Mouse (Mus musculus): Measurements from ENCODE around the gene Rragc. TPM values are rescaled to one million over a fixed set of nuclear protein-coding genes. Genes with fewer than 3 reads are reported as not detected.

Gene Rragc
- polyA plus RNA-seq (2015; fragmentation: Nextera tagmentation; extraction: Ambion mirVana), result 46.3 and 47.0 TPM in 2 replicates

DNA sequence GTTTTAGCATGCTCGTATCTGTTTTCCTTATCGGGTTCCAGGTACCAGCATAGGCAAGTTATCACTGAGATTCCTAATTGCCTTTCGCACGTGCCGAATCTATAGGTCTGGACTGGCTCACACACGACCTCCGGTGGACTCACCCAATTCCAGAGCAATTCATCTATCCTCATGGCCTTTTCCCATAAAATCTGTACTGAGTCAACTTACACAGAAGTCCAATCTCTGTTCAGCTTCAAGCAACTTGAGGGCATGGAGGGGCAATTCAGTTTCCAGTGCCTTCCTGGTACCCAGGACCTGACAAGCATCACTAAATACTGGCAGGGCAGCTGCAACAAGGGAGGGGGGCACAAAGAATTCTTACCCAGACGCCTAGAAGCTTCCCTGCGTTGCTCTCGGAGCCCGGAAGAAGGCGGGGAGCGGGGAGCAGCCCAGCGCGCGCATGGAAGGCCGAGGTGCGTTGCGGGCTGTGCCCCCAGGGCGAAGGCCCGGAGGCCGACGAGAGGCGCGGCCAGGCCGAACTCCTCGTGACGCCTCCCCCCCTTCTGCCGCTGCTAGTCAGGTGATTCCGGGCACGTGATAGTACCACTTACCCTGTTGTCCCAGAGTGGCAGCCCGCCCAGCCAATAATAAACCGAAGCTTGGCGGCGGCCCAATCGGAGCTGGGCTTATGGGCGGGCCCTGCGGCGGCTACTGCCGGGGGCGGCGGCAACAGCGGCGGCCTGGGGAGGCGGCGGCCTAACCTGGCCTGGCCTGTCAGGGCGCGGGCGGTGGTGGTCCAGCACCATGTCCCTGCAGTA lies at the start of gene Rragc:
TSS of gene Rragc (plus strand) at position 699 of the 800 bp plus-strand sequence.
- Histone ChIP-seq H3K4me1 (replicated peaks) (peaks cover 29% of the 10 kb centered on the region), H3K4me2 (peak within 1 kb of the TSS; percentile 87), H3K27ac (peak within 1 kb of the TSS; percentile 91), H3K27me3 (no peaks in the 10 kb centered on the region), H3K36me3 (peaks cover 34% of the 10 kb centered on the region), H3K9ac (peak within 1 kb of the TSS; percentile 99), H3K4me3 (peak within 1 kb of the TSS; percentile 100), H3K9me3 (no peaks in the 10 kb centered on the region)
- 2% methylated on average over 48 of the region's 49 CpGs for WGBS
- peak; percentile 99 for ATAC-seq (ENCODE audit: low FRiP score)

DNA sequence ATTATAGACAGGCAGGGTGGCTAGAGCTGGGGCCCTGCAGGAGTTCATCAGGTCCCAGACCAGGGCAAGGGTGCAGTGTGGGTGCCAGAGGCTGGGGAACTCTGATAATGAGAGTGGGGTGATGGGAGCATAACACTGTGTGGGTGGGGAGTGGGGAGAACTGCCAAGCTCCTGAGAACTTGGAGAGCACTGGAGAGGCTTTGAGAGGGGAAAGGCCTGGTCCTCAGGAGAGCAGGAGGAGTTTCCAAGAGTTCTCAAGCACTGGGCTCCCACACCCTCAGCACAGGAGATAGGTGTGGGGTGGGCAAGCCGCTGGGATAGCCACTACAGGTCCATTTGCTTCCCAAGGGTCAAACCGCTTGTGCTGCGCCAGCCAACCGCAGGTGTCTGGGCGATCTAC lies 23.5 kb upstream of the Rragc start:
- H3K9ac ChIP-seq, result no peak overlapping the region
- ATAC-seq (ENCODE audit: low FRiP score), result no peak
- no peaks in the 10 kb centered on the region for H3K27me3 ChIP-seq
- H3K27ac ChIP-seq, result no peak overlapping the region
- H3K9me3 ChIP-seq, result no peaks in the 10 kb centered on the region
- no peak overlapping the region for H3K4me2 ChIP-seq
- WGBS, result 87% methylated on average over 5 of the region's 5 CpGs
- no peaks in the 10 kb centered on the region for H3K36me3 ChIP-seq
- H3K4me3 ChIP-seq, result no peak overlapping the region
- no peaks in the 10 kb centered on the region for H3K4me1 ChIP-seq (replicated peaks)

DNA sequence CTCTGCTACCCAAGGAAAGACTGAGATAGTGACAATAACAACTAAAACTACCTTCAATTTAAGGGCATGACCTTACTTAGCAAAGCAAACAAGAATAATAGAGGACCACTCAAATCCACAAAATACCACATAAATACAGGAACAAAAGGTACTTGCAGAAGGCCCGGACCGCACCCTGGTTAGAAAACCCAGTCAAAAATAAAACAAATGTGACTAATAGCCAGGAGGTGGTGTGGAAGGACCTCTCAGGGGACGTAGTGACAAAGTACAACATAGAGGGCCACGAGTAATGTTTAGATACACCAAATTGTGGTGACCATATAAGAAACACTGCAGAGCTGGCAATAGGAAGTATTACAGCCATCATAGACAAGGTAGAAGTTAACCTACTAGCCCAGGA lies 23.0 kb upstream of the Rragc start:
- 88% methylated on average over 4 of the region's 4 CpGs for WGBS
- H3K36me3 ChIP-seq, result no peaks in the 10 kb centered on the region
- H3K4me3 ChIP-seq, result no peak overlapping the region
- H3K4me2 ChIP-seq, result no peak overlapping the region
- H3K27ac ChIP-seq, result no peak overlapping the region
- H3K9me3 ChIP-seq, result no peaks in the 10 kb centered on the region
- H3K27me3 ChIP-seq, result no peaks in the 10 kb centered on the region
- ATAC-seq (ENCODE audit: low FRiP score), result no peak
- H3K4me1 ChIP-seq (replicated peaks), result no peaks in the 10 kb centered on the region
- H3K9ac ChIP-seq, result no peak overlapping the region

DNA sequence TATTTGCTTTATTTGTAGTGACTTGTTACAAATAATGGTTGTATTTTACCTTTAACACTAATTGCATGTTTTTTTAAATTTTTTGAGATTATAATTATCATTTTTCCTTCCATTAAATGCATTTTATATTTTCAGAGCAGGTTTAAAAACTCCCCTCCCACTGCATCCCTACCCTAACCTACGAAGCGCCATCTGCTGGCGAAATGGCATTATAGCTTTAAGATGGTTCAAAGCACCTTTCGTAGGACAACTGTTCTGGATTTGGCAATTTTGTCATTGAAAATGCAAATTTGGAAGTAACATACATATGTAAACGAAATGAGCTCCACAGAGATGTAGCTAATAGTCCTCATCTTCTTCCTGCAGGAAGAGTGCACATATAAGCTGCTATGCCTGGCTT lies 18.6 kb upstream of the Rragc start:
- ATAC-seq (ENCODE audit: low FRiP score), result no peak

DNA sequence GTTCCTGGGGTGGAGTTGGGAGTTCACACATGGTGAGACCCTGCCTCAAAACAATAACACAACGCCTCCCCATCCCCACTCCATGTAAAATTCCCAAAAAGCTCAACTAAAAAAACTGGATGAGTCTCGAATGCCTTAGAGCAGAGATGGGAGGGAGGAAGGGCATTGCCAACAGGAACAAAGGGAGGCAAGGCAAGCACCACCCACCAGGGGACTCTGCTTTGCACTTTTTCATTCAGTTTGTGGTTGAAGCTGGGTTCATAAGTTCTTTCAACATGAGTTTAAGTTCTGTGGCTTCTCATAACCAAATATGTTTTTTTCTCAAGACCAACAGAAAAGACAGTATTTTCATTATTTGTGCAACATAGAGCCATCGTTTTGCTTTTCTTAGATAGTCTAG lies 13.8 kb upstream of the Rragc start:
- ATAC-seq (ENCODE audit: low FRiP score), result no peak
- 78% methylated on average over 3 of the region's 3 CpGs for WGBS
- H3K9ac ChIP-seq, result no peak overlapping the region

More for the DNA sequence above, 18.6 kb upstream of the Rragc start:
- Histone ChIP-seq H3K27me3 (no peaks in the 10 kb centered on the region), H3K9me3 (no peaks in the 10 kb centered on the region), H3K9ac (no peak overlapping the region), H3K4me3 (no peak overlapping the region), H3K27ac (no peak overlapping the region), H3K36me3 (no peaks in the 10 kb centered on the region), H3K4me2 (no peak overlapping the region), H3K4me1 (replicated peaks) (peaks cover under 1% of the 10 kb centered on the region; the same call in 1 of the 2 replicates)
- WGBS, result 9% methylated on average over 5 of the region's 5 CpGs

DNA sequence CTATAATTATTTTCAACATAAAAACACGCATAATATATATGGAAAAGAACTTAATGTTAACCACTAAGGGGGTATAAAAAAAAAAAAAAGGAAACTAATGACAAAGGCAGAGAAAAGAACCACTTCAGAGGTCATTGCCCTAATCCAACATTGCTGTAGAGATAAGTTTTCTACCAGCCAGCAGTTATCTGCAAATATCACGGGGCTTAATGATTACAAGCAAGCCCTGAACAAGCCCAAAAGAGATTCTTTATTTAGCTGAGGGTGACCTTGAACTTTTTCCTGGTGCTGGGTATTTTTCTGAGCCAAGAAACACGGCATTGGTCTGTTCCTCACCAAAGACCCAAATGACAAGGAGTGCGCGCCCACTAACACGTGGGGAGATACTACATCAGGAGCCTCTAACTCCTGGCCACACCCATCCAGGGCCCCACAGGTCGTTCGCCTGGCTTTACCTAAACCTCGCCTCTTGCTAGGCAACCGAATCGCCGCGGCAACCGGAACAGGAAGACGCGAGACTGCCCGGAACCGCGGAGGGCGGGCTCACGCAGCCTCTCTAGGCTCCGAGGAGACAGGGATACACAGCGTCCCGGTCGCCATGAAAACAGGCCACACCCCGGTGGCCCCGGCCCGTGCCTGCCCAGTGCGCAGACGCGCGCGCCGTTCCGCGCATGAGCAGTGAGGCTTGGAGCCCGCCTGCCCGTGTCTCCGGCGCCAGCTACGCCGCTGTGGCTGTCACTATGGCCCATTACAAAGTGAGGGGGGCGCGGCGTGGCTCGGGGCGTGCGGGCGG lies 12.7 kb upstream of the Rragc start, which contains the start of gene Mycbp:
TSS of gene Mycbp (plus strand) at position 500 of the 793 bp plus-strand sequence.
- H3K4me3 ChIP-seq, result peak within 1 kb of the TSS; percentile 76
- peaks cover 4% of the 10 kb centered on the region; the same call in 1 of the 2 replicates for H3K36me3 ChIP-seq
- WGBS, result 1% methylated on average over 42 of the region's 49 CpGs
- ATAC-seq (ENCODE audit: low FRiP score), result peak; percentile 100
- no peaks in the 10 kb centered on the region for H3K27me3 ChIP-seq
- H3K9ac ChIP-seq, result peak within 1 kb of the TSS; percentile 84
- H3K27ac ChIP-seq, result peak within 1 kb of the TSS; percentile 85
- no peaks in the 10 kb centered on the region for H3K9me3 ChIP-seq
- peak within 1 kb of the TSS; percentile 81 for H3K4me2 ChIP-seq
- peaks cover 23% of the 10 kb centered on the region for H3K4me1 ChIP-seq (replicated peaks)

More for the DNA sequence above, 13.8 kb upstream of the Rragc start:
- no peaks in the 10 kb centered on the region for H3K36me3 ChIP-seq
- no peak overlapping the region for H3K27ac ChIP-seq
- H3K27me3 ChIP-seq, result no peaks in the 10 kb centered on the region
- H3K4me1 ChIP-seq (replicated peaks), result peaks cover 23% of the 10 kb centered on the region
- H3K4me2 ChIP-seq, result no peak overlapping the region
- no peaks in the 10 kb centered on the region for H3K9me3 ChIP-seq
- H3K4me3 ChIP-seq, result no peak overlapping the region

DNA sequence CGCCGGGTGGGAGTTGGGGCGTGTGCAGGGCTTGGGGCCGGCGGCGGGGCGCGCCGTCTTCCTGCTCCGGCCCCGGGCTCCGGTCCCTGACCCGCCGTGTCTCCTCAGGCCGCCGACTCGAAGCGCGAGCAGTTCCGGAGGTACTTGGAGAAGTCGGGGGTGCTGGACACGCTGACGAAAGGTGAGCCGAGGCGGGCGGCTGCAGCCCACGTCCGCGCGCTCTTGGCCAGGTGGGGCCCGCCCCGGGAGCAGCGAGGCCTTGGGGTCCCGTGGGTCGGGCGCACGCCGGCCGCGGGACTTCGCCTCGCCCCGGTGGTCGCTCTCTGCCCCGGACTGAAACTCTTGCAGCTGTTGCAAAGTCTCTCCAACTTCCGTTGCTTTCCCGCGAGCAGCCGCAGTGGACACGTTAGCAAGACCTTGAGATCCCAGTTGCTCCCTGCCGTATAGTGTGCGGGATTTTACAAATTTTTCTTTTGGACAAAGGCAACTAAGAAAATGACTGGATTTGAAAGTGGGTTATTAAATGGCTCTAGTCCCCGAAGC lies 12.0 kb upstream of the Rragc start:
- peaks cover 23% of the 10 kb centered on the region for H3K4me1 ChIP-seq (replicated peaks)
- no peaks in the 10 kb centered on the region for H3K27me3 ChIP-seq
- H3K36me3 ChIP-seq, result peaks cover 6% of the 10 kb centered on the region; the same call in 1 of the 2 replicates
- peak overlapping the region; percentile 84 for H3K9ac ChIP-seq
- ATAC-seq (ENCODE audit: low FRiP score), result peak; percentile 73
- H3K4me3 ChIP-seq, result peak overlapping the region; percentile 76
- H3K27ac ChIP-seq, result peak overlapping the region; percentile 85
- H3K4me2 ChIP-seq, result peak overlapping the region; percentile 81
- H3K9me3 ChIP-seq, result no peaks in the 10 kb centered on the region
- WGBS, result under 1% methylated on average over 33 of the region's 53 CpGs

DNA sequence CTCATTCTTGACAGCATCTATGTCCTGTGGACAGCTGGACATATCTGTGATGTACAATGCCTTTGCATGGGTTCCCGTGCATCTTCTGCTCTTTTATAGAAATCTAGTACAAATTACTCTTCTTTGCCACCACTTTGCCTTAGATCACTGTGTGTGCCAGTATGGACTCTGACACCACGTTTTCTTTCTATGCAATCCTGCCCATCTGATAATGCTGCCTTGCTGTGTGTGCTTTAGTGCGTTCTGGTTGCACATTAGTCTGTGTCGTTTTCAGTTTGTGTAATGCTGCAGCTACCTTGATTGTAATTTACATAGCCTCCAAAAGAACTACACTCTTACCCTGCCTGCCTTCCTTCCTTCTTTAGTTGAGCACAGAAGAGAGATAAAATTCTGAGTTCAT lies 5.7 kb upstream of the Rragc start:
- no peak overlapping the region for H3K9ac ChIP-seq
- ATAC-seq (ENCODE audit: low FRiP score), result no peak
- peaks cover 21% of the 10 kb centered on the region for H3K4me1 ChIP-seq (replicated peaks)
- no peaks in the 10 kb centered on the region for H3K27me3 ChIP-seq
- H3K4me2 ChIP-seq, result no peak overlapping the region
- H3K27ac ChIP-seq, result no peak overlapping the region
- no peak overlapping the region for H3K4me3 ChIP-seq
- 95% methylated on average over 4 of the region's 4 CpGs for WGBS
- H3K36me3 ChIP-seq, result peaks cover 31% of the 10 kb centered on the region
- H3K9me3 ChIP-seq, result no peaks in the 10 kb centered on the region

DNA sequence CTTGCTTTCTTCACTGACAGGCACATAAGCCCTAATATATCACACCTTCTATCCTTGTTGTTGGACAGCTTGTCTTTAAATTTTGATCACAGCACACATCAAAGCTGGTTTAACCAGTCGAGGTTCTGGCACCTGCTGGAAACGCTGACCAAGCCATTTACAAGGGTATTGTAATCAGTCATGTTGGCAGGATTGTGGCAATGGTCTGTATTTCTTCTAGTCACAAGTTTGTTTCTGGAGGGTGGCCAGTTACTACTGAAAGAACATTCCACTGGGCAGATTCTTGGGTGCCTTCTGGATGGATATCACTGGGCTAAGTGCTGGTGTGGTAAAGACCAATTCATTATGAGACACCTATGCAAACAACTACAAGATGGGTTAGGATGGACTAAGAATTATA lies 4.8 kb upstream of the Rragc start:
- H3K27me3 ChIP-seq, result no peaks in the 10 kb centered on the region
- H3K9me3 ChIP-seq, result no peaks in the 10 kb centered on the region
- no peak for ATAC-seq (ENCODE audit: low FRiP score)
- no peak overlapping the region for H3K4me3 ChIP-seq
- H3K36me3 ChIP-seq, result peaks cover 31% of the 10 kb centered on the region
- H3K9ac ChIP-seq, result no peak overlapping the region
- peaks cover 16% of the 10 kb centered on the region for H3K4me1 ChIP-seq (replicated peaks)
- H3K4me2 ChIP-seq, result no peak overlapping the region
- no peak overlapping the region for H3K27ac ChIP-seq
- WGBS, result 69% methylated on average over 2 of the region's 2 CpGs

DNA sequence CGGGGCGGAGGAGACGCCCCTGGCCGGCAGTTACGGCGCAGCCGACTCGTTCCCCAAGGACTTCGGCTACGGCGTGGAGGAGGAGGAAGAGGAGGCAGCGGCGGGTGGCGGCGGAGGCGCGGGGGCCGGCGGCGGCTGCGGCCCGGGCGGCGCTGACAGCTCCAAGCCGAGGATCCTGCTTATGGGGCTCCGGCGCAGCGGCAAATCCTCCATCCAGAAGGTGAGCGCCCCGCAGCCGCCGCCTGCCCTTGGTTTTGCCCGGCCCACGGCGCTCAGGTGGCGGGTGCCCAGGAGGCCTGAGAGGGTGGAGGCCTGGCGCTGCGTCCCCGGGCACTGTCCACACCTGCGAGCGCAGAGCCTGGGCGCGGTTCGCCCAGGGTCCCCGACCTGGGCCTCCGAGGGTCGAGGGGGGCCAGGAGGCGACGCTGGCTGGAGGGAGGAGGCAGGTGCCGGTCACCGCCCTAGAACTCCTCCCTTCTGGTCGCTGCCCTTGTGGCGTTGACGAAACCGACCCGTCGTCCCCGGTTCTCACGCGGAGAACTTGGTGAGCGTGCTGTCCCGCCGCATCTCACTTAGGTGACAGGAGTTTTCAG lies 398 bp downstream of the Rragc start, which contains the start of gene 4930535I16Rik:
TSS of gene 4930535I16Rik (minus strand) at position 475 of the 593 bp plus-strand sequence.
- peaks cover 29% of the 10 kb centered on the region for H3K4me1 ChIP-seq (replicated peaks)
- peak within 1 kb of the TSS; percentile 91 for H3K27ac ChIP-seq
- WGBS, result 0% methylated on average over 45 of the region's 63 CpGs
- H3K9me3 ChIP-seq, result no peaks in the 10 kb centered on the region
- peaks cover 32% of the 10 kb centered on the region for H3K36me3 ChIP-seq
- no peaks in the 10 kb centered on the region for H3K27me3 ChIP-seq
- H3K4me2 ChIP-seq, result peak within 1 kb of the TSS; percentile 87
- H3K9ac ChIP-seq, result peak within 1 kb of the TSS; percentile 99
- peak; percentile 60 for ATAC-seq (ENCODE audit: low FRiP score)
- peak within 1 kb of the TSS; percentile 100 for H3K4me3 ChIP-seq

DNA sequence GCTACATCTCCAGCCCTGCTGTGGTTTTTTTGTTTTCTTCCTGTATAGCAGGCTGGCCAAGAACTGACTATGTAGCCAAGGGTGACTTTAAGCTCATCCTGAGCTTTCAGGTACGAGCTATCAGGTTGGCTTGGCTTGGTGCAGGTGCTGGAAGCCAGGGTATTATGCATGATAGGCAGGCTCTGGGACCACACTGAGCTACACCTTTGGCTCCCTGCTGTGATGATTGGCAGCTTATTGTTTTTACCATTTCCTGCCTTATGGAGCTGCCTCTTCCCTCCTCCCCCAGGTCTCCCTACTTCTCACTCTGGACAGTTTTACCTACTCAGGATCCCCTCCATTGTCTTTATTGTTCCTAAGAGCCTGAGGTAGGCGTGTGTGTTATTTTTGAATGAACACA lies 1.6 kb downstream of the Rragc start:
- WGBS, result 55% methylated on average over 2 of the region's 2 CpGs
- Histone ChIP-seq H3K36me3 (peaks cover 32% of the 10 kb centered on the region), H3K4me2 (peak overlapping the region; percentile 87), H3K9ac (peak overlapping the region; percentile 99), H3K27me3 (no peaks in the 10 kb centered on the region), H3K4me3 (peak overlapping the region; percentile 100), H3K9me3 (no peaks in the 10 kb centered on the region), H3K27ac (no peak overlapping the region), H3K4me1 (replicated peaks) (peaks cover 29% of the 10 kb centered on the region)
- no peak for ATAC-seq (ENCODE audit: low FRiP score)
